Mouse (Mus musculus): ENCODE data around the gene Il2ra. TPM values are rescaled to one million over a fixed set of nuclear protein-coding genes. Genes with fewer than 3 reads are reported as not detected.

Il2ra gene
- polyA plus RNA-seq, 1 experiment from 2014 or later: 0.16 TPM

DNA sequence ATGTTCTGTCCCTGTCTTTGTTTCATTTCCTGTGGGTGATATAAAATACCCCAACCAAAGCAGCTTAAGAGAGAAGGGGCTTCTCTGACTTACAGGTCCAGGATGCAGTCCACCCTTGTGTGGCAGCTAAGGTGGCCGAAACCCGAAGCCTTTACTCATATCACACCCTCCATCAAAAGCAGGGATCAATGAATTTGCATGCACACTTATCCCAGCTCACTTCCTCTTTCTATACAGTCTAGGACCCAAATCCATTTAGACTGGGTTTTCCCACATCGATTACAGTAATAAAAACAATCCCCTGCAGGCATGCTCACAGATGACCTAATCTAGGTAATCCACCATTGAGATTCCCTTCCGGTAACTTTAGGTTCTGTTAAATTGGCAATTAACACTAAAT is 43.9 kb downstream of the Il2ra start:
- H3K36me3 ChIP-seq: no peaks in the 10 kb centered on the region
- no peaks in the 10 kb centered on the region for H3K9me3 ChIP-seq
- H3K27ac ChIP-seq: no peak overlapping the region
- no peak for ATAC-seq
- no peaks in the 10 kb centered on the region for H3K4me1 ChIP-seq (replicated peaks)
- 86% methylated on average over 4 of the region's 4 CpGs for WGBS
- no peak overlapping the region for H3K4me2 ChIP-seq (replicated peaks)
- no peak overlapping the region for H3K9ac ChIP-seq (replicated peaks)
- no peak overlapping the region for H3K4me3 ChIP-seq (replicated peaks)
- H3K27me3 ChIP-seq: no peaks in the 10 kb centered on the region

DNA sequence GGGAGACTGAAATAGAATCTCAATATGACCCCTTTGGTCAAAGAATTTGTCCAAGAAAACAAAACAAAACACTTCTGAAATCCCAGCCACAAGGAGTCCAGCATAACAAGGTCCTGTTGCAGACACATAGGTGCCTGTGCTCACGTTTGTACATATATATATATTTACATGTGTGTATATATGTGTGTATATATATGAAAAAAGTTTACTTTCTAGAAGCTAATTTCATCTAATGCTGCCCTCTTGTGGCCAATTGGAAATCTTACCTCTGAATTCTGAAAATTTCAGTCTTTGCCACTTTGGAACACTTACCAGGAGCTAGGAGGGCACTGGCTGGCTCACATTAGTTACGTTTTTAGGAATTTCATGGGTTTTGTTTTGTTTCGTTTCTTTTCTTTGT is 44.8 kb downstream of the Il2ra start:
- 27% methylated on average over 3 of the region's 3 CpGs for WGBS
- H3K4me2 ChIP-seq (replicated peaks): no peak overlapping the region
- no peak for ATAC-seq

DNA sequence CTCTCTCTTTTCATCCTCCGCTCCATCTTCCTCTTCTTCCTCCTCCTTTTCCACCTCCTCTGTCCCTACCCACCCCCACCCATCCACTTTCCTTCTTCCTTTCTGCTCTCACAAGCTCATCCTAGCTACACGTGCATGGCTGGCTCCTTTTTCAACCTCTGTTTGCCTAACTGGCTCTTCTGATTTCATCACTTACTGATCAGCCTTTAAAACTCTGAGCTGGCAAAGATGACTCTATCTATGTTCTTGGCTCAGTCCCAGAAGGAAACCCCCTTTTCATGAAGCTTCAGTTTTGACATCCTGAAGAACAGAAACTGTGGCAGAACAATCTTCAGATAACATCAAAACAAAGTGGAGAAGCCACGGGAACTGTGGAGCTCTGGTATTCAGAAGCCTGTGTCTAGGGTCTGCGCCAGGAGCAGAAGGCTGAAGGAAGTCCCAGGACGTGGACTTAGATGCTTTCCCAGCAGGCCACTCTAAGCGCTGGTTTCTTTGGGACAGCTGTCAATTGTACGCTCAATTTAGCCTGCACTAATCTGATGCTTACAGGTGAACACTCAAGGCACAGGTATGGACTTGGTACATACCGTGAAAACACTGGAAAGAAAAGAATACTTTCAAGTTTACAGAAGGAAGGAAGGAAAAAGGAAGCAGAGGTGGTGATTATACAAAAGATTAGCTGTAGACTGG is 47.7 kb downstream of the Il2ra start:
- Histone ChIP-seq H3K36me3 (no peaks in the 10 kb centered on the region), H3K4me3 (replicated peaks) (no peak overlapping the region), H3K9ac (replicated peaks) (no peak overlapping the region), H3K27me3 (no peaks in the 10 kb centered on the region), H3K4me2 (replicated peaks) (no peak overlapping the region), H3K27ac (no peak overlapping the region), H3K4me1 (replicated peaks) (no peaks in the 10 kb centered on the region), H3K9me3 (no peaks in the 10 kb centered on the region)
- ATAC-seq: no peak
- 78% methylated on average over 8 of the region's 8 CpGs for WGBS

More for the DNA sequence above, 44.8 kb downstream of the Il2ra start:
- Histone ChIP-seq H3K9me3 (no peaks in the 10 kb centered on the region), H3K27me3 (no peaks in the 10 kb centered on the region), H3K36me3 (no peaks in the 10 kb centered on the region), H3K9ac (replicated peaks) (no peak overlapping the region), H3K4me3 (replicated peaks) (no peak overlapping the region), H3K27ac (no peak overlapping the region), H3K4me1 (replicated peaks) (no peaks in the 10 kb centered on the region)

DNA sequence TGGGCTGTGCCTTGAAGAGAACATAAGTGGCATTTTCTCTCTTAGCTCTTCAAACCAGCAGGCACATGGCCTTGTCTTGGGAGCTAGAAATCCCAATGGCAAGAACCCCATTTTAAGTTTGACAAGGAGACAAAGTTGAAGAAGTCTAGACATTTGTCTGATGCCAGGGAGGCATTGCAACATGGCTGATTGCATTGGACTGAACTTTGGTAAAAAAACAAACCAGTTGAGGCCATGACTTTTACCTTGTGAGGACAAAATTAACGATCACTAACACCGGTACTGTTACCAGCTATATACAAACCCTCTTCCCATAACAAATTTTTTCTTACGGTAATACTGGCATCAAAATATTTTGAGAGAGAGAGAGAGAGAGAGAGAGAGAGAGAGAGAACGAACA is 50.7 kb downstream of the Il2ra start:
- Histone ChIP-seq H3K9me3 (no peaks in the 10 kb centered on the region), H3K36me3 (no peaks in the 10 kb centered on the region), H3K4me2 (replicated peaks) (no peak overlapping the region), H3K4me3 (replicated peaks) (no peak overlapping the region), H3K27ac (no peak overlapping the region), H3K4me1 (replicated peaks) (no peaks in the 10 kb centered on the region), H3K27me3 (no peaks in the 10 kb centered on the region), H3K9ac (replicated peaks) (no peak overlapping the region)
- WGBS: 93% methylated on average over 4 of the region's 4 CpGs
- ATAC-seq: no peak

DNA sequence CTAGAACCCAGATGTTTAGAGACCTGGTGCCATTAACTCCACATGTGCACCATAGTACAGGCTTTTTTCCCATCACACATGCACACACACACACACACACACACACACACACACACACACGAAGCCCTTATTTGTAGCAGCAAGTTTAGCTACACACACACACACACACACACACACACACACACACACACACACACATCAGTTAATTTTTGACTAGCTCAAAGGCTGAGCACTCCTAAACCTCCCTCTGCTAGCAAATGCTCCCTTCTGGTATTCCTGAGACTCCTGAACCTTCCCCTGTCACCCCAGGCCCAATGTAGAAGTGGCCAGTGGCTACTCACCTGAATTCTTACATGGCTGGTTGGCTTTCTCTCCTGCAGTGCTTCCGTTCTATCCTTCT is 51.5 kb downstream of the Il2ra start:
- WGBS: 80% methylated on average over 2 of the region's 2 CpGs
- Histone ChIP-seq H3K4me3 (replicated peaks) (no peak overlapping the region), H3K9me3 (no peaks in the 10 kb centered on the region), H3K4me1 (replicated peaks) (no peaks in the 10 kb centered on the region), H3K27ac (no peak overlapping the region), H3K9ac (replicated peaks) (no peak overlapping the region), H3K4me2 (replicated peaks) (no peak overlapping the region), H3K36me3 (no peaks in the 10 kb centered on the region), H3K27me3 (no peaks in the 10 kb centered on the region)
- ATAC-seq: no peak

DNA sequence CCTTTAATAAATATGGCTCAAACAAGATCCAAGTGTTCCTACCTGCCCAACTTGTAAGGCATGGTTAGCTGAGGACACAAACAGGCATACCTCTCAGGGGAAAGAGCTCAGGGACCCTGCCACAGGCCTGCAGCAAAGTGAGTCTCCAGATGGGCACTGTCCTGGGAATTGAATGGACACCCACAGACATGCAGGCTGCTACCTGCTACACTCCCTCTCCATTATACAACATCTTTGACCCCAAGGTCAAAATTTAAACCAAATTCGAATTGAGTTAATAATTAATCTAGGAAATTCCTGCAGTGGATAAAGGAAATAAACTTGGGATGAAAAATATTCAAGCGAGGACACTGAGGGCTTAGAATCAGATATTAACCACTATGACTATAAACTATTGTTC is 53.3 kb downstream of the Il2ra start:
- Histone ChIP-seq H3K27me3 (no peaks in the 10 kb centered on the region), H3K4me3 (replicated peaks) (no peak overlapping the region), H3K9ac (replicated peaks) (no peak overlapping the region), H3K27ac (no peak overlapping the region), H3K4me2 (replicated peaks) (no peak overlapping the region), H3K9me3 (no peaks in the 10 kb centered on the region), H3K36me3 (no peaks in the 10 kb centered on the region), H3K4me1 (replicated peaks) (no peaks in the 10 kb centered on the region)
- no peak for ATAC-seq
- 76% methylated on average over 2 of the region's 2 CpGs for WGBS

DNA sequence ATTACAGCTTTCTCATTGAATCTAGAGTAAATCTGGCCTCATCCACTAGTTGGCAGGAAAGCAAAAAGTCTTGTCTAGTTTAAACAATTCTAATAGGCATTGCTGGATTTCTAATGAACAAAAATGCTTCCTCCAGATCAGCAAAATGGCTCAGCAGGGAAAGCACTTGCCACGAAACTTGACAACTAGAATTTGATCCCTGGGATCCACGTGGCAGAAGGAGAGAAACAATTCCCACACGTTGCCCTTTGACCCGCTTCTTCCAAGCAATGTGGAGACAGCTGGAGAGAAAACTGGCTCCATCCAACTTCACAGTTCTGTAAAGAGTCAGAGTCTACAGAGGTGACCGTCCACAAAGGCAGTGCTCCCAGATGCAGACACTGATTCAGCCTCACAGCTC is 56.4 kb downstream of the Il2ra start:
- Histone ChIP-seq H3K4me3 (replicated peaks) (no peak overlapping the region), H3K9me3 (no peaks in the 10 kb centered on the region), H3K36me3 (no peaks in the 10 kb centered on the region), H3K4me1 (replicated peaks) (no peaks in the 10 kb centered on the region), H3K27me3 (peaks cover 3% of the 10 kb centered on the region), H3K9ac (replicated peaks) (no peak overlapping the region), H3K27ac (no peak overlapping the region), H3K4me2 (replicated peaks) (no peak overlapping the region)
- ATAC-seq: no peak
- WGBS: 62% methylated on average over 5 of the region's 5 CpGs

DNA sequence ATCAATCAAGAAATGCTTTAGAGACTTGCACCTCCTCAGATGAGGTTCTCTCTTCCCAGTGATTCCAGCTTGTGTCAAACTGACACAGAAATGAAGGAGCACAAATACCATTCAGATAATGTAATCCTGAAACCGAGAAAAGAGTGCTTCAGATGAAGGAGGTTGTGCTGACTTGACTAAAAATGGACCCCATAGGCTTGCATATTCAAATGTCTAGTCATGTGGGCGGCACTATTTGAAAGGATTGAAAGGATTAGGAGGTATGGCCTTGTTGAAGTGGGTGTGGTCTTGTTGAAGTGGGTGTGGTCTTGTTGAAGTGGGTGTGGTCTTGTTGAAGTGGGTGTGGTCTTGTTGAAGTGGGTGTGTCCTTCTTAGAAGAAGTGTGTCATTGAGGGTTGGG is 57.3 kb downstream of the Il2ra start:
- Histone ChIP-seq H3K27me3 (peaks cover 10% of the 10 kb centered on the region), H3K9me3 (no peaks in the 10 kb centered on the region), H3K27ac (no peak overlapping the region), H3K4me1 (replicated peaks) (no peaks in the 10 kb centered on the region), H3K4me3 (replicated peaks) (no peak overlapping the region), H3K36me3 (no peaks in the 10 kb centered on the region), H3K4me2 (replicated peaks) (no peak overlapping the region), H3K9ac (replicated peaks) (no peak overlapping the region)
- 79% methylated on average over 2 of the region's 2 CpGs for WGBS
- ATAC-seq: no peak

DNA sequence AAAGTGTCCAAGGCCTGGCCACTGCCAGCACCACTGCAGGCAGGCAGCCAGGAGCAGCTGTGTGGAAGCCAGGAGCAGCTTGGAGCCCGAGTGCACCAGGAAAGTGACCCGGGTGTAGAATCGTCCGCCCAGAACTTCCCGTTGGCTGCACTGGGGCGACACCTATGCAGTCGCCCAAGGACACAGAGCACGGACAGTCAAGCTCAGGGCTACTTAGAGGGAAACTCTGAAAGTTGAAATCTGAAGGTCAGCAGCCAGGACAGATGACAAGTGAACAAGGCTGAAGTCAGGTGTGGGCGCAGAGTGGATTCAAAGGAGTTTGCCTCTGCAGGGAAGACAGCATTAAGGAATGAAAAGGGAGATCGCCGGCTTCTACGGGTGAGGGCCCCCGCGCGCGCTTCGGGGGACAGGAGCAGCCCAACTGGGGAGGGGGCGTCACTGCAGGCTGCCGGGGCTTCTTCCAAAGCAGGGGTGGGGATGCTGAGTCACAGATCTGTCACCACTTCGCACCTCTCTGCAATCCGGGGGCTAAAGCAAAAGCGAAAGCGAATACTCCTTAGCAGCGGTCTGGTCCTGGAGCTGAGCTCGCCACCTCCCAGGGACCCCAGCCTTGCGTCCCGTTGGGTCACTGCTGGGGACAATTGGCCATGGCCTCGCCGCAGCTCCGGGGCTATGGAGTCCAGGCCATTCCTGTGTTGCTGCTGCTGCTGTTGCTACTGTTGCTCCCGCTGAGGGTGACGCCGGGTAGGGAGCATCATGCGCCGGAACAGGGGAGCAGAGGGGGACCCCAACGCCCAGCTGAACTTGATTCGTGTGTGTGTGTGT is 62.8 kb downstream of the Il2ra start, which contains the start of gene Il15ra:
TSS of gene Il15ra (plus strand) at position 90 of the 825 bp plus-strand sequence.
- Histone ChIP-seq H3K9me3 (no peaks in the 10 kb centered on the region), H3K4me1 (replicated peaks) (peaks cover 18% of the 10 kb centered on the region), H3K36me3 (no peaks in the 10 kb centered on the region), H3K4me2 (replicated peaks) (peak within 1 kb of the TSS; percentile 91), H3K4me3 (replicated peaks) (peak within 1 kb of the TSS; percentile 50), H3K27ac (no peak within 1 kb of the TSS), H3K27me3 (peaks cover 40% of the 10 kb centered on the region), H3K9ac (replicated peaks) (peak within 1 kb of the TSS; percentile 62)
- peak; percentile 84 for ATAC-seq
- WGBS: under 1% methylated on average over 37 of the region's 37 CpGs

DNA sequence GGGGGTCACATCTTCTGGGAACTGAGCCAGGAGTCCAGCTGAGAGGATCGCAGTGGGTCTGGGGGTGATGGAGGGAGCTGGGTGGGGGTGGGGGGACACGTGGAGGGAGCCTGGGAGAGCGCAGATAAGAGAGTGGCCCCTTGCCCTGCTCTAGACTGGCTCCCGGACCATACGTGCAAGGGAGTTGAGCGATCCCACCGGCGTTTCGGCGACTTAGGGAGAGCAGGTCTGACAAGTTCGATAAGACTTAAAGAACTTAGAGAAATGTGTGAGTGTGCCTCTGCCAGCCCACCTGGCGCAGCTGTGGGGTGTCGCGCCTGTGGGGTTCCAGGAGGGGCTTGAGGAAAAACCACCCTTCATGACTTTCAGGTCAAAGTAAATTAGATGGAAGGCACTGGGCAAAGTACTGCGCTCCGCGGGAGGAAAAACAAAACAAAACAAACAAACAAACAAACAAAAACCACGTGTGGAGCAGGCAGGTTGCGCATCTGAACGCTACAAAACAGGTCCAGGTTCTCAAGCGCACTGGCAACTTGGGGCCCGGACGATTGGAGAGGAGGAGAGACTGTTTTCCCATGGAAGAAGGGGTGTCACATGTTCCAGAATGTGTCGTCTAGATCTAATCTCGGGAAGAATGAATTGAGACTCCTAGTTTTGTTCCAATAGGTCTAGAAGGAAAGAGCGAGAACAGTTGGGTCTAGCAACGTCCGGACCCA is 63.6 kb downstream of the Il2ra start:
- Histone ChIP-seq H3K9ac (replicated peaks) (peak overlapping the region; percentile 62), H3K9me3 (no peaks in the 10 kb centered on the region), H3K36me3 (no peaks in the 10 kb centered on the region), H3K4me1 (replicated peaks) (peaks cover 18% of the 10 kb centered on the region), H3K4me2 (replicated peaks) (peak overlapping the region; percentile 91), H3K4me3 (replicated peaks) (peak overlapping the region; percentile 50), H3K27me3 (peaks cover 40% of the 10 kb centered on the region), H3K27ac (no peak overlapping the region)
- peak; percentile 71; the same call in 1 of the 2 replicates for ATAC-seq
- WGBS: 3% methylated on average over 28 of the region's 28 CpGs

DNA sequence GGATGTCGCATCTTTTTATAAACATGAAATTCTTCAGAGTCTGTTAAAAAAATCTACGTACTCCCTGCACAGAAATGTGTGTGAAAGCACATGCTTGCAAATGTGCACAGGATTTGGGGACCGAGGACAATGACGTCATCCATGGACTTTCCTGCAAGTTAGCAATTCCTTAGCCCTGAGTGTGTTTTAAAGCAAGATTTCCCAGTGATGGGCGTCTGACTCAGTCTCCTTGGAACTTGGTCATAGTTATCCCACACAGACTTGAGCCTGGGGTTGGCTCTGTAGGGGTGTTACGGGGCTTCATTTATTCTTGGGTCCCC is 64.1 kb downstream of the Il2ra start:
- H3K36me3 ChIP-seq: no peaks in the 10 kb centered on the region
- peak overlapping the region; percentile 91 for H3K4me2 ChIP-seq (replicated peaks)
- no peaks in the 10 kb centered on the region for H3K9me3 ChIP-seq
- H3K27me3 ChIP-seq: peaks cover 40% of the 10 kb centered on the region
- peak overlapping the region; percentile 50; the same call in 1 of the 2 replicates for H3K4me3 ChIP-seq (replicated peaks)
- WGBS: 41% methylated on average over 6 of the region's 6 CpGs
- H3K9ac ChIP-seq (replicated peaks): no peak overlapping the region
- ATAC-seq: no peak
- H3K27ac ChIP-seq: no peak overlapping the region
- peaks cover 18% of the 10 kb centered on the region for H3K4me1 ChIP-seq (replicated peaks)

DNA sequence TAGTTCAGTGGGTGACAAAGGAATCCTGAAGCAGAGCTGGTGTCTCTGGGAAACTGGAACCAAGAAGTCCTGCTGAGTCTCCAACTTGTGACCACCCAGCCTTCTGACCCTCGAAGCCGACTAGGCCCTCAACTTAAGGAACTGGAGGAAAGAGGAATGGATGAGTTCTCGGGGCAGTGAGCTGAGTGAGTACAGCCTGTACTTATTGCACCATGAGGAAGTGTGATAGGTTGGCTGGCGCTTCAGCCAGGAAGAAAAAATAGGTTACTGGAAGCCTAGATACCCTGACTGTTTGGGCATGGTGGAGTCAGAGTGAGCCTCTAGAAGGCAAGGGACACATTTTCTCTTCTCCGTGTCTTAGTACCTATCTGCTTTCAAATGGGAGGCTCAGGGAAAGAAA is 65.9 kb downstream of the Il2ra start:
- Histone ChIP-seq H3K4me3 (replicated peaks) (no peak overlapping the region), H3K27ac (no peak overlapping the region), H3K4me2 (replicated peaks) (no peak overlapping the region), H3K4me1 (replicated peaks) (peaks cover 18% of the 10 kb centered on the region), H3K9me3 (no peaks in the 10 kb centered on the region), H3K27me3 (peaks cover 40% of the 10 kb centered on the region), H3K36me3 (no peaks in the 10 kb centered on the region), H3K9ac (replicated peaks) (no peak overlapping the region)
- no peak for ATAC-seq
- 86% methylated on average over 5 of the region's 5 CpGs for WGBS
